ENCODE assay signal across 8 mouse cellular contexts in genomic region chr10:37077741-37078140, GRCm38 (mm10).
A peak's percentile ranks its signal among the peaks of the same experiment; 100 is the strongest.
DNase-seq lines count a peak whose midpoint lies in the region; ATAC-seq and TF ChIP-seq lines count a peak whose summit lies in the region.

No protein-coding gene starts in this region.

- H3K4me3 ChIP-seq in lung, embryonic 14.5 days (ENCODE audit: low read depth, low read length) = no peak overlapping the region
- no peak overlapping the region for H3K4me3 ChIP-seq in hindbrain, embryonic 13.5 days
- no peak overlapping the region for H3K4me3 ChIP-seq in midbrain, embryonic 16.5 days (ENCODE audit: low read depth, low read length)

- H3K9me3 ChIP-seq in lung, embryonic 14.5 days (ENCODE audit: low read depth, low read length) = no peaks in the 10 kb centered on the region
- H3K9me3 ChIP-seq in hindbrain, embryonic 13.5 days = no peaks in the 10 kb centered on the region
- no peaks in the 10 kb centered on the region for H3K9me3 ChIP-seq in midbrain, embryonic 16.5 days (replicated peaks; ENCODE audit: control insufficient read depth, low read length, poor library complexity, severe bottlenecking)

- 80% methylated on average over 2 of the region's 2 CpGs for WGBS in lung, embryonic 14.5 days
- 86% methylated on average over 2 of the region's 2 CpGs for WGBS in hindbrain, embryonic 13.5 days
- 84% methylated on average over 2 of the region's 2 CpGs for WGBS in midbrain, embryonic 16.5 days

- peak; percentile 91 for DNase-seq in heart, adult 11 months
- no peak for DNase-seq in heart, adult 18-20 months
- DNase-seq in lung, embryonic 14.5 days = no peak
- DNase-seq in lung, postnatal 4 days = no peak
- DNase-seq in cerebellum, postnatal 4 days (ENCODE audit: low spot score in 2 of 2) = no peak
- DNase-seq in right cerebral cortex, postnatal 36 days (ENCODE audit: low spot score in 2 of 2) = no peak

- ATAC-seq in lung, embryonic 14.5 days (ENCODE audit: insufficient read depth) = 0 out of 2 replicates have a peak, but pooled peaks have one; percentile 30
- ATAC-seq in hindbrain, embryonic 13.5 days (ENCODE audit: low FRiP score) = peak; percentile 50; the same call in 1 of the 2 replicates
- ATAC-seq in midbrain, embryonic 16.5 days = no peak

- no peaks in the 10 kb centered on the region; the same call in 1 of the 2 replicates for H3K4me1 ChIP-seq in lung, embryonic 14.5 days (ENCODE audit: insufficient read depth)
- peaks cover 18% of the 10 kb centered on the region; the same call in 1 of the 2 replicates for H3K4me1 ChIP-seq in hindbrain, embryonic 13.5 days (replicated peaks)
- peaks cover 2% of the 10 kb centered on the region; the same call in 1 of the 2 replicates for H3K4me1 ChIP-seq in midbrain, embryonic 16.5 days (ENCODE audit: control insufficient read depth, insufficient read depth, low read length)

- no peaks in the 10 kb centered on the region for H3K36me3 ChIP-seq in lung, embryonic 14.5 days (ENCODE audit: insufficient read depth)
- H3K36me3 ChIP-seq in hindbrain, embryonic 13.5 days = no peaks in the 10 kb centered on the region
- no peaks in the 10 kb centered on the region for H3K36me3 ChIP-seq in midbrain, embryonic 16.5 days (ENCODE audit: control insufficient read depth, insufficient read depth, low read length)

- H3K9ac ChIP-seq in lung, embryonic 14.5 days = no peak overlapping the region
- H3K9ac ChIP-seq in hindbrain, embryonic 13.5 days = no peak overlapping the region
- H3K9ac ChIP-seq in midbrain, embryonic 16.5 days (ENCODE audit: low read depth, low read length) = no peak overlapping the region

- H3K27ac ChIP-seq in lung, embryonic 14.5 days (ENCODE audit: low read depth) = peak overlapping the region; percentile 58; the same call in 1 of the 2 replicates
- H3K27ac ChIP-seq in hindbrain, embryonic 13.5 days = peak overlapping the region; percentile 41
- H3K27ac ChIP-seq in midbrain, embryonic 16.5 days (ENCODE audit: low read length) = peak overlapping the region; percentile 18; the same call in 1 of the 2 replicates

- no peaks in the 10 kb centered on the region for H3K27me3 ChIP-seq in lung, embryonic 14.5 days (ENCODE audit: insufficient read depth, low read length)
- H3K27me3 ChIP-seq in hindbrain, embryonic 13.5 days = no peaks in the 10 kb centered on the region
- H3K27me3 ChIP-seq in midbrain, embryonic 16.5 days (ENCODE audit: control insufficient read depth, insufficient read depth, low read depth, low read length) = no peaks in the 10 kb centered on the region

- no peak for TF ChIP-seq CTCF in lung, embryonic 14.5 days (IDR thresholded peaks at IDR 0.05; ENCODE audit: low read depth)

- no peak overlapping the region for H3K4me2 ChIP-seq in lung, embryonic 14.5 days
- H3K4me2 ChIP-seq in hindbrain, embryonic 13.5 days = no peak overlapping the region
- no peak overlapping the region for H3K4me2 ChIP-seq in midbrain, embryonic 16.5 days (ENCODE audit: low read length)
